Mouse (Mus musculus) bone marrow, adult 2 months (tissue): ENCODE data around the gene Jarid2.

Experiments used
- CTCF ChIP-seq: fragments of 200-500 bp; IDR thresholded peaks from 2 replicates; pipeline ENCODE4 v1.5.1; 2011; ENCODE audit warnings: low read length, control low read depth; ENCODE audit not compliant: control insufficient read depth, insufficient read depth
- POLR2A ChIP-seq: fragments of 200-500 bp; IDR thresholded peaks from 2 replicates; pipeline ENCODE4 v1.6.1; 2011; ENCODE audit warnings: low read depth, mild to moderate bottlenecking, control low read depth, low read length, borderline replicate concordance; ENCODE audit not compliant: control insufficient read depth

DNA sequence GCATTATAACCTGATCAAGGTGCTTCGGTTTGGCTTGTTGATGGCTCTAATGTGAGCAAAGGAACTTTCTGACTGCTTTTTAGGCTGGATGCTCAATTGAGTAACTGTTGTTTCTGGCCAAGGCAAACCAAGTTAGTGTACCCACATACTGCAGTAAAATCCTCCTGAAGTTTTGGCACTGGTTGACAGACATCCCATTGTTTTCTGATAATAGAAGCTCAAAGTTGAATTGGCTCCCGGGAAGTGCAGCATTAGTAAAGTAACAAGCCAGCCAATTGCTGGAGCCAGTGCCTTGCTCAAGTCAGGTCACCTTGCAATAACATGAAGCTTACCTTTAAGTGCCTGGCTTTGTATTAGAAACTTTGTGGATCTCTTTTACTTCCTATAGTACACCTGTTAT, 161.3 kb downstream of the Jarid2 start:
- TF ChIP-seq CTCF (no peak), POLR2A (no peak)
